Mouse (Mus musculus) heart, adult 2 months (tissue): Measurements from ENCODE around the gene Med13l. TPM values are rescaled to one million over a fixed set of nuclear protein-coding genes. Genes with fewer than 3 reads are reported as not detected.

Experiments
- DNase-seq, 2 experiments: peaks; one replicate each; pipeline ENCODE4 v3.0.0; 2021
- H3K27ac ChIP-seq: fragments of 200-600 bp; 2 replicates; pipeline ENCODE4 v1.8.1; 2022
- H3K27me3 ChIP-seq: fragments of 200-500 bp; 2 replicates; pipeline ENCODE4 v1.6.1; 2012; ENCODE audit warnings: mild to moderate bottlenecking, low read length, inconsistent platforms, mixed read lengths; ENCODE audit not compliant: control insufficient read depth, insufficient read depth
- H3K36me3 ChIP-seq: fragments of 200-500 bp; 2 replicates; pipeline ENCODE4 v1.6.1; 2012; ENCODE audit warnings: low read length, inconsistent platforms; ENCODE audit not compliant: control insufficient read depth, insufficient read depth
- H3K4me1 ChIP-seq: fragments of 200-500 bp; 2 replicates; pipeline ENCODE4 v1.6.1; 2011; ENCODE audit warnings: low read length; ENCODE audit not compliant: control insufficient read depth, insufficient read depth
- H3K4me3 ChIP-seq: fragments of 200-600 bp; 2 replicates; pipeline ENCODE4 v1.8.1; 2022
- H3K79me2 ChIP-seq: fragments of 200-500 bp; replicated peaks from 2 replicates; pipeline ENCODE4 v1.6.1; 2012; ENCODE audit warnings: mild to moderate bottlenecking, inconsistent platforms, low read length, moderate library complexity, mixed read lengths; ENCODE audit not compliant: control insufficient read depth, insufficient read depth
- H3K9ac ChIP-seq: fragments of 200-500 bp; 2 replicates; pipeline ENCODE4 v1.6.1; 2012; ENCODE audit warnings: low read depth, mild to moderate bottlenecking, control low read depth, inconsistent platforms, low read length, mixed read lengths
- CTCF ChIP-seq: fragments of 200-600 bp; IDR thresholded peaks from 2 replicates; pipeline ENCODE4 v1.8.1; 2022; ENCODE audit warnings: antibody characterized with exemption, mild to moderate bottlenecking, moderate library complexity
- EP300 ChIP-seq: fragments of 200-500 bp; IDR thresholded peaks from 2 replicates; pipeline ENCODE4 v1.6.1; 2011; ENCODE audit warnings: low read depth, low read length, control low read depth; ENCODE audit not compliant: insufficient read depth
- POLR2A ChIP-seq: fragments of 200-500 bp; IDR thresholded peaks from 2 replicates; pipeline ENCODE4 v1.6.1; 2011; ENCODE audit warnings: mild to moderate bottlenecking, low read depth, low read length, control low read depth; ENCODE audit not compliant: insufficient read depth
- WGBS: fragments of 180-500 bp; shearing (Covaris S2); methylation state at CpG from one replicate; pipeline ENCODE4 v1.1.7; 2018; 5-methylcytosine and 5-hydroxymethylcytosine counted together
- intact Hi-C: fragments of 180-260 bp; cut with DNase I; formaldehyde crosslinking; loops from one replicate; pipeline ENCODE4 v1.15.1; 2025
- polyA plus RNA-seq: library from polyadenylated mRNA; depleted of rRNA; stranded (reverse); fragments of >200 nt; gene quantifications from 2 replicates; pipeline ENCODE4 v1.2.3, GENCODE M21; 2012
- total RNA-seq, 2 experiments: library from RNA; stranded (reverse); gene quantifications; 2 replicates each; pipeline ENCODE4 v1.2.3; 2021

Med13l gene
- total and polyA plus RNA-seq, 3 experiments = 11.0 to 30.8 (median 29.9) TPM

DNA sequence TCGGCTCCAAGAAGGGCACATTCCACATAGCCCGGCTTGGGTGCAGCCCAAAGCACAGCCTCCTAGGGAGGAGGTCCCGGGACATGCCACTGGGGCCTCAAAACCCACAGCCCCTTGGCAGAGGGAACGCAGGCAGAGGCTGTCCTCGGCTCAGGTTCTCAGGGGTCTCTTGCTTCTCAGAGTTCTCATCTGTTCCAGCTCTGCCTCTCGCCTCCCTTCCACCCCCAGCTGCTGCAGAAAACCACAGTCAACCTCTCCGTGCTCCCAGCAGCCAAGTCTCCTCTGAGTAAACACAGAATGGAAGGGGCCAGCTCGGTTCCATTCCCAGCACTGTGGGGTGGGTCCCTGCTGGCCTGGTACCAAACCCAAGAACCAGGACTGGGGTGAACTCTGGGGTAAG lies 25.3 kb upstream of the Med13l start:
- Histone ChIP-seq H3K9ac (no peak overlapping the region), H3K79me2 (no peaks in the 10 kb centered on the region), H3K4me1 (no peaks in the 10 kb centered on the region), H3K4me3 (no peak overlapping the region), H3K27me3 (no peaks in the 10 kb centered on the region), H3K27ac (no peak overlapping the region), H3K36me3 (no peaks in the 10 kb centered on the region)
- TF ChIP-seq EP300 = no peak
- TF ChIP-seq POLR2A = no peak
- no peak for TF ChIP-seq CTCF
- 46% methylated on average over 8 of the region's 8 CpGs for WGBS
- intact Hi-C loops = no loop called here
- DNase-seq = peak in 1 of 2 experiments; percentile 32

GRCm38 (mm10) chr5:118538487-118538886 lies 22.0 kb upstream of the Med13l start:
- Histone ChIP-seq H3K27me3 (no peaks in the 10 kb centered on the region), H3K4me1 (no peaks in the 10 kb centered on the region), H3K4me3 (no peak overlapping the region), H3K36me3 (no peaks in the 10 kb centered on the region), H3K79me2 (no peaks in the 10 kb centered on the region), H3K9ac (no peak overlapping the region), H3K27ac (no peak overlapping the region)
- DNase-seq = no peak
- WGBS = 77% methylated on average over 5 of the region's 5 CpGs
- TF ChIP-seq EP300 (no peak), POLR2A (no peak), CTCF (no peak)
- intact Hi-C loops = no loop called here

DNA sequence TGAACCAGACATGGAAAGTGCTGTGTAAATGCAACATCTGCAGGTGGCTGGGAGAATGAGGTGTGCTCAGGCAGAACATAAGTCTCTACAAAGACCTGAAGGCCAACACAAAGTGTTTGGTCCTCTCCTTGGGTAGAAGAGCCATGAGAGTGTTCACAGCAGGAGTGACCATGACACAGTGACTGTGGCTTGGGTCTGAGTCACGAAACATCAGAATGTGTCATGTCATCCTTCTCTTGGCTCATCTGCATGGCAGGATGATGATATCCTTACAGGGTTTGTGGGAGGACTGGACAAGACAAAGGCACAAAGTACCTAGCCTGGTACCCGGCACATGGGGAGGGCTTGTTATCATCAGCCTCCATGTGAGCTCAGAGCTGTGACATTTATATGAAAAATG lies 16.7 kb upstream of the Med13l start:
- WGBS = 83% methylated on average over 2 of the region's 2 CpGs
- intact Hi-C loops = no loop called here
- Histone ChIP-seq H3K36me3 (no peaks in the 10 kb centered on the region), H3K4me1 (no peaks in the 10 kb centered on the region), H3K4me3 (no peak overlapping the region), H3K27ac (no peak overlapping the region), H3K79me2 (no peaks in the 10 kb centered on the region), H3K9ac (no peak overlapping the region), H3K27me3 (no peaks in the 10 kb centered on the region; the same call in 1 of the 2 replicates)
- no peak for TF ChIP-seq POLR2A
- no peak for TF ChIP-seq CTCF
- no peak for TF ChIP-seq EP300
- no peak for DNase-seq

GRCm38 (mm10) chr5:118550493-118550892 lies 10.0 kb upstream of the Med13l start:
- no peaks in the 10 kb centered on the region for H3K4me1 ChIP-seq
- WGBS = 71% methylated on average over 5 of the region's 5 CpGs
- intact Hi-C loops = no loop called here

DNA sequence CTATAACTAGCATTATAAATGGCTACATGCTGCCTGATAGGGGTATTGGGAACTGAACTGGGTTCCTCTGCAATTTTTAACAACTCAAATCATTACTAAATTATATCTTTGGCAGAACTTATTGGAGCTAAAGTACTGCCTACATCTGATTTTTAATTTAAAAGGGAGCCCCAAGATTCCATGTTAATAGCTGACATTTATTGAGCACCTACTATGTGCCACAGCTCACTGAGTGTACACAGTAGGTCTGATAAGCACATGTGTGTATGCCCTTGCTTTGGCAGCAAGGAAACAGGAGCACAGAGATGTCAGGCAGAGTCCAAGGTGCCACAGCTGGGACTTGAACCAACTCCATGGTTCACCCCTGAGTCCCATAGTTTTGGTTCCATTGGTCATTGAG lies 7.2 kb upstream of the Med13l start:
- Histone ChIP-seq H3K4me1 (no peaks in the 10 kb centered on the region), H3K27me3 (no peaks in the 10 kb centered on the region), H3K79me2 (no peaks in the 10 kb centered on the region), H3K27ac (no peak overlapping the region), H3K4me3 (no peak overlapping the region), H3K9ac (no peak overlapping the region), H3K36me3 (no peaks in the 10 kb centered on the region)
- intact Hi-C loops = no loop called here
- TF ChIP-seq EP300 (no peak), POLR2A (no peak), CTCF (no peak)
- DNase-seq = no peak

More at GRCm38 (mm10) chr5:118550493-118550892, 10.0 kb upstream of the Med13l start:
- H3K79me2 ChIP-seq = no peaks in the 10 kb centered on the region
- no peak for TF ChIP-seq POLR2A
- no peak for TF ChIP-seq CTCF
- TF ChIP-seq EP300 = no peak
- H3K4me3 ChIP-seq = no peak overlapping the region
- no peak for DNase-seq
- no peak overlapping the region for H3K9ac ChIP-seq
- no peak overlapping the region for H3K27ac ChIP-seq
- no peaks in the 10 kb centered on the region for H3K27me3 ChIP-seq
- no peaks in the 10 kb centered on the region for H3K36me3 ChIP-seq

GRCm38 (mm10) chr5:118555305-118555704 lies 5.2 kb upstream of the Med13l start:
- WGBS = 96% methylated on average over 4 of the region's 4 CpGs

GRCm38 (mm10) chr5:118556387-118556937 lies 4.0 kb upstream of the Med13l start:
- Histone ChIP-seq H3K36me3 (no peaks in the 10 kb centered on the region), H3K9ac (no peak overlapping the region), H3K4me3 (no peak overlapping the region), H3K79me2 (no peaks in the 10 kb centered on the region; the same call in 1 of the 2 replicates), H3K27me3 (no peaks in the 10 kb centered on the region), H3K27ac (no peak overlapping the region), H3K4me1 (no peaks in the 10 kb centered on the region; the same call in 1 of the 2 replicates)
- intact Hi-C loops = no loop called here
- no peak for DNase-seq
- 25% methylated on average over 12 of the region's 12 CpGs for WGBS
- no peak for TF ChIP-seq POLR2A
- TF ChIP-seq EP300 = no peak
- no peak for TF ChIP-seq CTCF

More at GRCm38 (mm10) chr5:118555305-118555704, 5.2 kb upstream of the Med13l start:
- DNase-seq = no peak
- intact Hi-C loops = no loop called here
- H3K4me1 ChIP-seq = no peaks in the 10 kb centered on the region
- H3K36me3 ChIP-seq = no peaks in the 10 kb centered on the region
- TF ChIP-seq EP300 = no peak
- peak; percentile 35 for TF ChIP-seq CTCF
- H3K79me2 ChIP-seq = no peaks in the 10 kb centered on the region
- no peak overlapping the region for H3K4me3 ChIP-seq
- no peak overlapping the region for H3K9ac ChIP-seq
- no peak overlapping the region for H3K27ac ChIP-seq
- H3K27me3 ChIP-seq = no peaks in the 10 kb centered on the region
